Mouse (Mus musculus): ENCODE measurements around the gene Gm45785. TPM values are rescaled to one million over a fixed set of nuclear protein-coding genes. Genes with fewer than 3 reads are reported as not detected.

Gene Gm45785
- total and polyA plus RNA-seq, 3 experiments = not detected

- Histone ChIP-seq H3K79me2 (replicated peaks; ENCODE audit: control insufficient read depth, insufficient read depth, low read length) (no peaks in the 10 kb centered on the region), H3K4me1 (ENCODE audit: control insufficient read depth, insufficient read depth, low read length) (no peaks in the 10 kb centered on the region), H3K9ac (ENCODE audit: low read depth, low read length) (no peak overlapping the region), H3K27ac (no peak overlapping the region), H3K27me3 (ENCODE audit: control insufficient read depth, insufficient read depth, low read length) (no peaks in the 10 kb centered on the region), H3K4me3 (no peak overlapping the region), H3K36me3 (ENCODE audit: control insufficient read depth, insufficient read depth, low read length) (no peaks in the 10 kb centered on the region)
- TF ChIP-seq CTCF (IDR thresholded peaks at IDR 0.05) (peak; percentile 59), EP300 (IDR thresholded peaks at IDR 0.05; ENCODE audit: insufficient read depth, low read depth, low read length) (no peak)
- intact Hi-C loops (cut with DNase I) = no loop called here
- WGBS = 17% methylated on average over 1 of the region's 1 CpGs
- peak in 1 of 2 experiments; percentile 6 for DNase-seq
Measured at GRCm38 (mm10) chr7:140805704-140806103, 50.4 kb downstream of the Gm45785 start.

GRCm38 (mm10) chr7:140802629-140803028 lies 53.5 kb downstream of the Gm45785 start:
- WGBS = 66% methylated on average over 6 of the region's 6 CpGs
- H3K36me3 ChIP-seq (ENCODE audit: control insufficient read depth, insufficient read depth, low read length) = no peaks in the 10 kb centered on the region
- no peak for TF ChIP-seq EP300 (IDR thresholded peaks at IDR 0.05; ENCODE audit: insufficient read depth, low read depth, low read length)
- TF ChIP-seq POLR2A (IDR thresholded peaks at IDR 0.05; ENCODE audit: insufficient read depth, low read depth, low read length) = no peak
- TF ChIP-seq CTCF (IDR thresholded peaks at IDR 0.05) = no peak
- H3K27me3 ChIP-seq (ENCODE audit: control insufficient read depth, insufficient read depth, low read length) = no peaks in the 10 kb centered on the region
- no peak overlapping the region for H3K4me3 ChIP-seq
- no peak overlapping the region for H3K9ac ChIP-seq (ENCODE audit: low read depth, low read length)
- DNase-seq = no peak
- intact Hi-C loops (cut with DNase I) = no loop called here
- no peaks in the 10 kb centered on the region for H3K79me2 ChIP-seq (replicated peaks; ENCODE audit: control insufficient read depth, insufficient read depth, low read length)
- H3K27ac ChIP-seq = no peak overlapping the region
- no peaks in the 10 kb centered on the region for H3K4me1 ChIP-seq (ENCODE audit: control insufficient read depth, insufficient read depth, low read length)

GRCm38 (mm10) chr7:140798212-140798611 lies 57.9 kb downstream of the Gm45785 start:
- Histone ChIP-seq H3K9ac (ENCODE audit: low read depth, low read length) (no peak overlapping the region), H3K4me1 (ENCODE audit: control insufficient read depth, insufficient read depth, low read length) (no peaks in the 10 kb centered on the region), H3K27me3 (ENCODE audit: control insufficient read depth, insufficient read depth, low read length) (no peaks in the 10 kb centered on the region), H3K79me2 (replicated peaks; ENCODE audit: control insufficient read depth, insufficient read depth, low read length) (no peaks in the 10 kb centered on the region), H3K27ac (no peak overlapping the region), H3K4me3 (no peak overlapping the region), H3K36me3 (ENCODE audit: control insufficient read depth, insufficient read depth, low read length) (no peaks in the 10 kb centered on the region)
- 57% methylated on average over 2 of the region's 2 CpGs for WGBS
- intact Hi-C loops (cut with DNase I) = no loop called here
- TF ChIP-seq EP300 (IDR thresholded peaks at IDR 0.05; ENCODE audit: insufficient read depth, low read depth, low read length) (no peak), POLR2A (IDR thresholded peaks at IDR 0.05; ENCODE audit: insufficient read depth, low read depth, low read length) (no peak), CTCF (IDR thresholded peaks at IDR 0.05) (no peak)
- no peak for DNase-seq

GRCm38 (mm10) chr7:140797619-140798018 lies 58.5 kb downstream of the Gm45785 start:
- no peak for DNase-seq
- Histone ChIP-seq H3K4me1 (ENCODE audit: control insufficient read depth, insufficient read depth, low read length) (no peaks in the 10 kb centered on the region), H3K36me3 (ENCODE audit: control insufficient read depth, insufficient read depth, low read length) (no peaks in the 10 kb centered on the region), H3K27me3 (ENCODE audit: control insufficient read depth, insufficient read depth, low read length) (no peaks in the 10 kb centered on the region), H3K9ac (ENCODE audit: low read depth, low read length) (no peak overlapping the region), H3K27ac (no peak overlapping the region), H3K4me3 (no peak overlapping the region), H3K79me2 (replicated peaks; ENCODE audit: control insufficient read depth, insufficient read depth, low read length) (no peaks in the 10 kb centered on the region)
- 79% methylated on average over 3 of the region's 3 CpGs for WGBS
- no peak for TF ChIP-seq EP300 (IDR thresholded peaks at IDR 0.05; ENCODE audit: insufficient read depth, low read depth, low read length)
- TF ChIP-seq CTCF (IDR thresholded peaks at IDR 0.05) = no peak
- TF ChIP-seq POLR2A (IDR thresholded peaks at IDR 0.05; ENCODE audit: insufficient read depth, low read depth, low read length) = no peak
- intact Hi-C loops (cut with DNase I) = no loop called here

GRCm38 (mm10) chr7:140793541-140793940 lies 62.6 kb downstream of the Gm45785 start:
- Histone ChIP-seq H3K4me1 (ENCODE audit: control insufficient read depth, insufficient read depth, low read length) (no peaks in the 10 kb centered on the region), H3K27ac (no peak overlapping the region), H3K27me3 (ENCODE audit: control insufficient read depth, insufficient read depth, low read length) (no peaks in the 10 kb centered on the region), H3K36me3 (ENCODE audit: control insufficient read depth, insufficient read depth, low read length) (no peaks in the 10 kb centered on the region), H3K4me3 (no peak overlapping the region), H3K79me2 (replicated peaks; ENCODE audit: control insufficient read depth, insufficient read depth, low read length) (no peaks in the 10 kb centered on the region), H3K9ac (ENCODE audit: low read depth, low read length) (no peak overlapping the region)
- no peak for TF ChIP-seq CTCF (IDR thresholded peaks at IDR 0.05)
- WGBS = 38% methylated on average over 4 of the region's 4 CpGs
- DNase-seq = no peak
- intact Hi-C loops (cut with DNase I) = no loop called here

- no peaks in the 10 kb centered on the region for H3K79me2 ChIP-seq (replicated peaks; ENCODE audit: control insufficient read depth, insufficient read depth, low read length)
- H3K4me1 ChIP-seq (ENCODE audit: control insufficient read depth, insufficient read depth, low read length) = no peaks in the 10 kb centered on the region
- intact Hi-C loops (cut with DNase I) = no loop called here
- WGBS = 80% methylated on average over 7 of the region's 7 CpGs
- no peak for DNase-seq
- no peaks in the 10 kb centered on the region for H3K36me3 ChIP-seq (ENCODE audit: control insufficient read depth, insufficient read depth, low read length)
- H3K9ac ChIP-seq (ENCODE audit: low read depth, low read length) = no peak overlapping the region
- no peak overlapping the region for H3K27ac ChIP-seq
- no peaks in the 10 kb centered on the region for H3K27me3 ChIP-seq (ENCODE audit: control insufficient read depth, insufficient read depth, low read length)
- H3K4me3 ChIP-seq = no peak overlapping the region
- TF ChIP-seq POLR2A (IDR thresholded peaks at IDR 0.05; ENCODE audit: insufficient read depth, low read depth, low read length) = no peak
- TF ChIP-seq CTCF (IDR thresholded peaks at IDR 0.05) = no peak
- TF ChIP-seq EP300 (IDR thresholded peaks at IDR 0.05; ENCODE audit: insufficient read depth, low read depth, low read length) = no peak
Measured at GRCm38 (mm10) chr7:140788053-140788435, 68.1 kb downstream of the Gm45785 start.
